Mouse (Mus musculus) forebrain, postnatal 0 days (tissue): Measurements from ENCODE around the gene Rpl35a. TPM values are rescaled to one million over a fixed set of nuclear protein-coding genes. Genes with fewer than 3 reads are reported as not detected.

Source experiments
- ATAC-seq: fragments of 200-750 bp; cut with Nextera tagmentation; 2 replicates; pipeline ENCODE4 v1.8.0; 2017; ENCODE audit warnings: mild to moderate bottlenecking, moderate library complexity
- DNase-seq: peaks from one replicate; pipeline ENCODE4 v3.0.0-alpha.2; 2015
- H3K27ac ChIP-seq: fragments of 300-500 bp; sonication (generic); 2 replicates; pipeline ENCODE4 v1.5.1; 2014; ENCODE audit warnings: low read depth, mild to moderate bottlenecking, antibody characterized with exemption, low read length, moderate library complexity, mixed read lengths
- H3K27me3 ChIP-seq: fragments of 300-500 bp; sonication (generic); 2 replicates; pipeline ENCODE4 v1.6.1; 2014; ENCODE audit warnings: mild to moderate bottlenecking, low read length, mixed read lengths; ENCODE audit not compliant: insufficient read depth
- H3K36me3 ChIP-seq: fragments of 300-500 bp; sonication (generic); 2 replicates; pipeline ENCODE4 v1.6.1; 2014; ENCODE audit warnings: mild to moderate bottlenecking, moderate library complexity; ENCODE audit not compliant: insufficient read depth
- H3K4me1 ChIP-seq: fragments of 300-500 bp; sonication (generic); 2 replicates; pipeline ENCODE4 v1.6.1; 2014; ENCODE audit warnings: antibody characterized with exemption; ENCODE audit not compliant: insufficient read depth
- H3K4me2 ChIP-seq: fragments of 300-500 bp; sonication (generic); 2 replicates; pipeline ENCODE4 v1.6.1; 2014; ENCODE audit warnings: low read depth, mild to moderate bottlenecking, moderate library complexity
- H3K4me3 ChIP-seq: fragments of 300-500 bp; sonication (generic); 2 replicates; pipeline ENCODE4 v1.5.1; 2014; ENCODE audit warnings: low read depth, low read length, mixed read lengths
- H3K9ac ChIP-seq: fragments of 300-500 bp; sonication (generic); 2 replicates; pipeline ENCODE4 v1.6.1; 2014; ENCODE audit warnings: mild to moderate bottlenecking
- H3K9me3 ChIP-seq: fragments of 300-500 bp; sonication (generic); 2 replicates; pipeline ENCODE4 v1.6.1; 2016; ENCODE audit warnings: low read length
- CTCF ChIP-seq: sonication (generic); IDR thresholded peaks from 2 replicates; pipeline ENCODE4 v1.5.1; 2016; ENCODE audit warnings: antibody characterized with exemption, control low read depth, low read depth
- WGBS: fragments of 180-500 bp; shearing (Covaris S2); extraction: QIAGEN DNeasy Blood & Tissue Kit; methylation state at CpG from one replicate; pipeline ENCODE4 v1.1.7; 2014; 5-methylcytosine and 5-hydroxymethylcytosine counted together
- polyA plus RNA-seq: library from polyadenylated mRNA; unstranded; fragments of >200 nt; fragmentation: Nextera tagmentation; extraction: Ambion mirVana; gene quantifications from 2 replicates; pipeline ENCODE4 v1.2.1, GENCODE M21; 2015
- total RNA-seq: library from RNA; depleted of rRNA; stranded (reverse); fragments of >200 nt; gene quantifications from 2 replicates; pipeline ENCODE4 v1.2.3, GENCODE M21; 2014

Gene Rpl35a
- total and polyA plus RNA-seq, 2 experiments from 2014 or later = 482 to 721 TPM

DNA sequence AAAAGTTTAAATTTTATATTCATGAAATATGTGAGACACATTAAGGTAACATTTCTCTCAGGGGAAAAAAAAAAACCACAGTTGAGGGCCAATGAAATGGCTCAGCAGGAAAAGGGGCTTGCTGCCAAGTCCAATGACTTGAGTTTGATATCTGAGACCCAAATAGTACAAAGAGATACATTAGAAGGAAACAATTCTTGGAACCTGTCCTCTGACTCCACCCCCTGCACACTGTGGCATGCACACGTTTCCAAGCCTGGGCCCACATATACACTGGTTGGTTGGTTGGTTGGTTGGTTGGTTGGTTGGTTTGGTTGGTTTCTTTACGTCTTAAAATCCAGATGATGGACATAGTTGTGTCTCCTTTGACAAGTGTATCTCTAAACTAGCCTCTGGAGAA, 40.3 kb upstream of the Rpl35a start:
- no peak for TF ChIP-seq CTCF
- H3K36me3 ChIP-seq = peaks cover 34% of the 10 kb centered on the region
- no peaks in the 10 kb centered on the region for H3K27me3 ChIP-seq
- 87% methylated on average over 2 of the region's 2 CpGs for WGBS
- no peak overlapping the region for H3K27ac ChIP-seq
- no peak overlapping the region for H3K4me3 ChIP-seq
- no peaks in the 10 kb centered on the region for H3K4me1 ChIP-seq
- H3K9ac ChIP-seq = no peak overlapping the region
- DNase-seq (no peak), ATAC-seq (no peak)
- no peaks in the 10 kb centered on the region for H3K9me3 ChIP-seq
- no peak overlapping the region for H3K4me2 ChIP-seq

- 92% methylated on average over 5 of the region's 5 CpGs for WGBS
- ATAC-seq = no peak
Measured at GRCm38 (mm10) chr16:33017677-33018349, 38.4 kb upstream of the Rpl35a start.

DNA sequence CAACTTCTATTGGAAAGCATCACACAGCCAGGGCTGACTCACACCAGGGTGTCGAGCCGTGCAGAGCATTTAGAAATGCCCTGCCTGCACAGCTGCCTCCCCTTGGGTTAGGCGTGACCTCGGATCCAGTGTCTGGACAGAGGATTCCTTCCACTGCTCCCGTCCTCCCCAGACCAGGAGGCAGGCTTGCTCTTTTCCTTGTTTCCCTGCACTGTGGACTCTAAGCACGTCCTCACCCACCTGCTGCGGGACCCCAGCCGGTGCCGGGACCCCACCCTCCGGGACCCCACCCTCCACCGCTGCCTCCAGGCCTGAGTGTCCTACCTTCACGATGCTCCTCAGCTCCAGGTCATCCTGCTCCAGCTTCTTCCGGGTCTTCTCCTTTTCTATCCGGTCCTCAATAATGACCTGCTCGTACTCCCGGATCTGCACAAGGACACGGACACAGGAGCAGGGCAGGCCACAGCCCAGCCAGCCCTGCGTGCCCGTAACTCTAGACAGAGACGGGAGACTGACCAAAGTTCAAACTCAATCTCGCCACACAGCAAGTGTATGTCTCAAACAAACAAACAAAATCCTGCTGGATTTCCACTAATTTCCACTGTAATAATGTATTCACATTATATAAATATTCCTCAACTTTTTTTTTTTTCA, 37.0 kb upstream of the Rpl35a start:
- WGBS = 77% methylated on average over 21 of the region's 21 CpGs
- Histone ChIP-seq H3K9me3 (no peaks in the 10 kb centered on the region), H3K36me3 (peaks cover 9% of the 10 kb centered on the region), H3K4me3 (no peak overlapping the region), H3K4me1 (no peaks in the 10 kb centered on the region), H3K4me2 (no peak overlapping the region), H3K9ac (no peak overlapping the region), H3K27me3 (no peaks in the 10 kb centered on the region), H3K27ac (no peak overlapping the region)
- DNase-seq (no peak), ATAC-seq (no peak)
- TF ChIP-seq CTCF = no peak

More at GRCm38 (mm10) chr16:33017677-33018349, 38.4 kb upstream of the Rpl35a start:
- H3K9me3 ChIP-seq = no peaks in the 10 kb centered on the region
- H3K27me3 ChIP-seq = no peaks in the 10 kb centered on the region
- H3K4me3 ChIP-seq = no peak overlapping the region
- H3K27ac ChIP-seq = no peak overlapping the region
- no peak for TF ChIP-seq CTCF
- no peak overlapping the region for H3K9ac ChIP-seq
- H3K36me3 ChIP-seq = peaks cover 22% of the 10 kb centered on the region
- H3K4me1 ChIP-seq = no peaks in the 10 kb centered on the region
- H3K4me2 ChIP-seq = no peak overlapping the region
- DNase-seq = no peak

GRCm38 (mm10) chr16:33021381-33021780, 34.9 kb upstream of the Rpl35a start:
- no peak for TF ChIP-seq CTCF
- ATAC-seq (no peak), DNase-seq (no peak)
- Histone ChIP-seq H3K4me3 (no peak overlapping the region), H3K4me1 (no peaks in the 10 kb centered on the region), H3K4me2 (no peak overlapping the region), H3K9ac (no peak overlapping the region), H3K9me3 (no peaks in the 10 kb centered on the region), H3K27me3 (no peaks in the 10 kb centered on the region), H3K27ac (no peak overlapping the region), H3K36me3 (0 out of 2 replicates have a peak, but pooled peaks cover 8% of the 10 kb centered on the region)
- WGBS = 79% methylated on average over 3 of the region's 3 CpGs

DNA sequence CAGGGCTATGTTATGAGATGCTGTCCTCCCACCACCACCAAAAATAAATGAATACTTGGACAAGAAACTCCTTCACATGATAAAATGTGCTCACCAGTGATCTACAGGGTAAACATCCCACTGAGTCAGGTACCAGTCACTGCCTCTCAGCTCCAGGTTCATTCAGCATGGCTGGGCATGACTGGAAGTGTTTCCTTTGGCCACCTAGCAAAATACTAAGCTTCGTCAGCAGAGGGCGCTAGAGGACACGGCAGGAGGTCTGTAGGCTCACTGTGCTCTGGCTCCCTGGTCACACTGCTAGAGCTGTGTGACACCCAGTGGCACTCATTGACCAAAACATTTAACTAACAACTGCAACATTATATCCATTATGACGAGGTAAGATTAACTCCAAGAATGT, 32.5 kb upstream of the Rpl35a start:
- Histone ChIP-seq H3K9me3 (no peaks in the 10 kb centered on the region), H3K27ac (no peak overlapping the region), H3K36me3 (no peaks in the 10 kb centered on the region), H3K4me1 (no peaks in the 10 kb centered on the region), H3K9ac (no peak overlapping the region), H3K4me2 (no peak overlapping the region), H3K27me3 (no peaks in the 10 kb centered on the region), H3K4me3 (no peak overlapping the region)
- TF ChIP-seq CTCF = peak; percentile 89
- ATAC-seq = peak; percentile 56; the same call in 1 of the 2 replicates
- DNase-seq = peak; percentile 73
- WGBS = 5% methylated on average over 4 of the region's 4 CpGs

DNA sequence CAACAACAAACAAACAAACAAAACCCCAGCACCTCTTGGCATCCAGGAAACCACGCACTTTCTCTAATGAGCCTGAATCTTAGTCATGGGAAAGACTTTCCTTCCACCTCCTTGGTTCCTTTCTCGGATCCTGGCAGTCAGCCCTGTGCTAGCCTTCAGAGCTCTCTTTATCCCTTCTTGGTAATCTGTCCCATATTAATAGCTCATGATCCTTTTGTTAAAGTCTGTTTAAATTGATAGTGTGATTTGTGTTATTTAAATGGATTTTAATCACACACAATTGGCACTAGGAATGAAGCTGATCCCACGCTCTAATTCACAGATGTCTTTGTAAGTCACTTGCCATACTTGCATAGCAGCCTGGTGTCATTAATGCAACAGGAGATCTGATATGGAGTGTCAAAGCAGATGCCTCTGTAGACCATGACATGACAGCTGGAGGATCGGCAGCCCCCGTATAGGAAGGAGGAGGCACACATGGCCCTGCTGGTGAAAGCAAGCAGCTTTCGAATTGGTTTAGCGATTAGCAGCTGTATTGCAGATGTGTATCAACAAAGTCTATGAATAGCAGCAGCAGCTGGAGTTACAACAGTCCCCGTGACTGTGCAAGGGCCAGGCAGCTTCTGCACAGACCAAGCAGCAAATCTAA, 31.7 kb upstream of the Rpl35a start:
- H3K27me3 ChIP-seq = no peaks in the 10 kb centered on the region
- no peak overlapping the region for H3K9ac ChIP-seq
- ATAC-seq (peak; percentile 67), DNase-seq (peak; percentile 21)
- WGBS = 38% methylated on average over 8 of the region's 8 CpGs
- H3K4me2 ChIP-seq = no peak overlapping the region
- H3K27ac ChIP-seq = no peak overlapping the region
- TF ChIP-seq CTCF = no peak
- H3K4me1 ChIP-seq = no peaks in the 10 kb centered on the region
- no peak overlapping the region for H3K4me3 ChIP-seq
- no peaks in the 10 kb centered on the region for H3K9me3 ChIP-seq
- no peaks in the 10 kb centered on the region for H3K36me3 ChIP-seq

DNA sequence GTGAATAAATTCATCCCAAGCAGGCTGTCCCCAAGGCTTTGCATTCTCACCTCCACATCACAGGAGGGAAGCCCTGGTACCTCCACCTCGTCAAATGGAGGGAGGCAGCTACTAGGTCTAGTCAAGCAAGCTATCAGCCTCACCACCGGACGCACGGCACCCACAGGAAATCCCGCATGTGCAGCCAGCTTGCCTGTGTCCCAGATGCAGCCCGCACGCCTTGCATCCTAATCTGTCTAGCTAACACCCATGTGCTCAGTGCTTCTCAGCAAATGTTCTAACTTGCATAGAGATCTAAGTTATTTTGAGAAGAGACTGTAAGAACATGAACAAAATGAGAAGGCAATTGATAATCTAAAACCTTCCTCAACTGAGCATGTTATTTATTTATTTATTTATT, 29.9 kb upstream of the Rpl35a start:
- no peaks in the 10 kb centered on the region for H3K36me3 ChIP-seq
- no peak for ATAC-seq
- 91% methylated on average over 7 of the region's 7 CpGs for WGBS

More for the DNA sequence above, 29.9 kb upstream of the Rpl35a start:
- no peak for TF ChIP-seq CTCF
- no peak overlapping the region for H3K9ac ChIP-seq
- no peak for DNase-seq
- no peak overlapping the region for H3K27ac ChIP-seq
- H3K9me3 ChIP-seq = no peaks in the 10 kb centered on the region
- no peaks in the 10 kb centered on the region for H3K27me3 ChIP-seq
- no peak overlapping the region for H3K4me3 ChIP-seq
- H3K4me1 ChIP-seq = no peaks in the 10 kb centered on the region
- no peak overlapping the region for H3K4me2 ChIP-seq
